Mouse (Mus musculus) c-Kit-positive CD71-positive TER-119-positive erythroid progenitor cells, embryonic 14.5 days (primary cell): ENCODE results near the gene Vwce.

Source experiments
- DNase-seq: peaks from one replicate; pipeline ENCODE4 v3.0.0-alpha.2; 2013; ENCODE audit warnings: low spot score

Gene Vwce

DNA sequence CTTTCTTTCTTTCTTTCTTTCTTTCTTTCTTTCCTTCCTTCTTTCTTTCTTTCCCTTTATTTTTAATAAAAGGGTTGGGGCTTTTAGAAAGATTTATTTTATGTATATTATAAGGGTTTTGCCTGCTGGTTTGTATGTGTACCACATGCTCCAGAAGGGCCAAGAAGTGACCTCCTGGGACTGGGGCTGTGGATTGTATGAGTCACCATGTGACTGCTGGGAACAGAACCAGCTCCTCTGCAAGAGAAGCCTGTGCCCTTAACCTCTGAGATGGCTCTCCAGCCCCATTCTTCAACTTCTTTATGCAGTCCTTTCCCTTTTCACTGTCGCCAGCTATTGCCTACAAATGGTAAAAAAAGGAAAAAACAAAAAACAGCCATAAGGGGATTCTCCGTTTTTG, 11.6 kb downstream of the Vwce start:
- DNase-seq = no peak

DNA sequence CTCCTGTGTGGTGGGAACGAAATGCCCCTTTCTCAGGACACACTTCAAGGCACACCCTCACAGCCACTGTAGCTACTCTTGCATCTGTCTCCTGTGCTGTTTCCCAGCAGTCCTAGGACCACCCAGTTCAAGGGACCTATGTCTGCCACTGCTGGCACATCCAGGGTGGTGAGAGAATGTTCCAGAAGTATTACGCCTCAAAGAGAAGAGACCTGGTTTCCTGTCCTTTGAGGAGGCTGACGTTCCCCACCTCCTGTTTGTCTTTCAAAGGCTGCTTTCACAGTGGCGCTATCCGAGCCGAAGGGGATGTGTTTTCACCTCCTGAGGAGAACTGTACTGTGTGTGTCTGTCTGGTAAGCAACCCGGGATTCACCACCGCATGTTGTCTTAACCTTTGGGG, 14.1 kb downstream of the Vwce start:
- DNase-seq = no peak

DNA sequence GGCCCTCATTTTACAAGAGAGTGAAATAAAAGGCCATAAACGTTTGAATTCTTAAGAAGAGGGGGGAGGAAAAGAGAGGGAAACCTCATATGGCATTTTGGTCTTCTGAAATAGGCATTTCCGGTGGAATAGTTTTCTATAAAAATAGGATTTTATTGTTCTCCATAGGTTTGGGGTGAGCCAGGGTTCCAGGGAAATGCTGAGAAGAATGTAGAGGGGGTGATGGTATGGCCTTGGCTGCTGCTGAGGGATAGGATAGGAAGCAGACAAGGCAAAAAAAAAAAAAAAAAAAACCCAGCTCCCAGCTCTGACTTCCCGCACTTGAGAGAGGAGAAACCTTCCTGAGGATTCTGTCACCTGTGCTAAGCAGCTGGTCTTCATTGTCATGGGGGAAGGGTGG, 22.0 kb downstream of the Vwce start:
- DNase-seq = no peak

DNA sequence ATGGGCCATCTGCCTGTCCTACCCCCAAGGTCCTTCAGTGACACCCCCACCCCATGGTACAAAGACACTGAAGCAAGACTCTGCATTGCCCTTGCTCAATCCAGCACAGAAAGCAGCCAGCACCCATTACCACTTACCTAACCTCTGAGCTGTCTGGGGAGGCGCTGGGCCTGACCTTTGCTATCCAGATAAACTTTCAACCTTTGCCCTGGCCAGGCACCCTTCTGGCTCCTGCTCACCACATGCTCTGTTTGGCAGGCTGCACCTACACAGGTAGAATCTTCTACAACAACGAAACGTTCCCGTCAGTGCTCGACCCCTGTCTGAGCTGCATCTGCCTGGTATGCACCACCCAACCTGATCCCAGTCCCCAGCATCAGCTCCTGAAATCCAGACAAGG, 23.7 kb downstream of the Vwce start:
- no peak for DNase-seq

DNA sequence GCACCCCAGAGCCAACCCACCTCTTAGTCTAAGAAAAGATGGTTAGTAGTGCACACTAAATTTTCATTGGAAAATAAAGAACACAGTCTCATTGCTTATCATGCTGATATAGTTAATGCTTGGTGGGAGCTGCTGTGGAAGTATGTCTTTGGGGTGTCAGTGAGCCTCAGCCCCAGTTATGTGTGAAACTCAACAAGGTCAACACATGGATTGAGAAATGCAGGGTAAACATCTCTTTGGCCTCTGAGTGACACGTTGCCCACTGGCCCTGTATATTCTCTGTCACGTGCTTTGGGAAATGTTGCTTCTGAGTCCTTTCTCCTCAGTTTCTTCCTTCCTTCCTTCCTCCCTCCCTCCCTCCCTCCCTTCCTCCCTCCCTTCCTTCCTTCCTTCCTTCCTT, 24.4 kb downstream of the Vwce start:
- DNase-seq = no peak

DNA sequence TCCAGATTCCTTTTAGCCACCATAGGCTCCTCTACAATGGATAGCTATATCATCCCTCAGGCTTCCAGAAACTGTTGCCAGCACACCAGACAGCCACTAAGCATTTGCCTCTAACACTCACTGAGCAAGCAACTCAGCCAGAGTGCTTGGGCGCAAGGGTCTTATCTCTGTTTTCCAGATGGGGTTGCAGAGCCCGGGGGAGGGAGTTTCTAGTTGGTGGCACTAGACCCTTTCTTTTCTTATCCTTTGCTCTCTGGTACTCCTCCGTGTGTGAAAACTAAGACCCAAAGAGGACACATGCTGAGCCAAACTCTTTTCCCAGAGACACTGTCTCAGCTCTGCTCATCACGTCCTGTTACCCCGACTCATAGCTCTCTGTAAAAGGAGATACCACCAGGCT, 27.4 kb downstream of the Vwce start:
- peak; percentile 86 for DNase-seq

DNA sequence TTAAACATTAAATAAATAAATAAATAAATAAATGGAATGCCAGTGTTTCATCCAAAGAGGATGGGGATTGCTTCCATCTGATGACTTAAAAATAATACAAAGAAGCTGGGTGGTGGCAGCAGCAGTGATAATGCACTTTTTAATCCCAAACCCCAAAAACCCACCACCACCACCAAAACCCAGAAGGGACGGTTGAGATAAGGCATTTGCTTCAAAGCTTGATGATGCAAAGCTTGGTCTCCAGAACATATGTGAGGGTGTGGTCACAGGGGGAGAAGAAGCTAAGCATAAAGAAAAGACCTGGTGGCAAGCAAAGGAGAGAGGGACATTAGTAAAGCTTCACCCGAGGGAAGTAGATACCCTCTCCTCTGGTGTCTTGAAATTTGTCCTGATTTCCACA, 27.9 kb downstream of the Vwce start:
- peak; percentile 76 for DNase-seq

DNA sequence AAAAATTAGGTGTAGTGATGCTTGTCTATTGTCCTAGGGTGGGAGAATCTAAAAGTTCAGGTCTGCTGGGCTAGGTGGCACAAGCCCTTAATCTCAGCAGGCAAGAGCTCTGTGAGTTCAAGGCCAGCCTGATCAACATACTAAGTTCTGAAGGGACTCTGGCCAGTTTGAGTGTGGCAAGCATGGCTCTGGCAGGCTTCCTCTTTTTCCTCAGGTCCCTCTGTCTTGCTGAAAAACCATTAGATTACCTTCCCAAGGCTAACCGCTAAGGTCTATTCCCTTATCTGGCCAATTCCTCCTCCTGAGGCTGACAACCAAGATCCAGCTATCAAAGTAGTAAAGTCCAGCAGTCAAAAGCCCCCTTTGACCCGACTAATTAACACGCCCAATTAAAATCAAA, 28.7 kb downstream of the Vwce start:
- no peak for DNase-seq

DNA sequence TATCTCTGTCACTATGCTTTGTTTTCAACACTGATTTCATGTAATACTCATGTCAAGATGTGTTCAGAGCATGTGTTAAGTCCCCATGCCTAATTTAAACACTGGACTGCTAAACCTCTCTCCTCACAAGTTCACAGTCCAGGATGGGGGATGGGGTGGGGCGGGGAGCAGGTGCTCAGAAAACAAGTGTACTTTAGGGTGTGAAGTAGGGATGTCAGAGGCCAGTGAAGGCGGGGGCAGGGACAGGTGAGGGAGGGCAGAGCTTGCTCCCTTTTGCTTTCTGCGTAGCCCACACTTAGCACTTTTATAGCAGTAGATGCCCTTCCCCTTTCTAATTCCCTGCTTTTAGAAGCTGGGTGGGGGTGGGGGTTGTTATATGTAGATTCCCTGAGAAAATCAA, 31.1 kb downstream of the Vwce start:
- no peak for DNase-seq

DNA sequence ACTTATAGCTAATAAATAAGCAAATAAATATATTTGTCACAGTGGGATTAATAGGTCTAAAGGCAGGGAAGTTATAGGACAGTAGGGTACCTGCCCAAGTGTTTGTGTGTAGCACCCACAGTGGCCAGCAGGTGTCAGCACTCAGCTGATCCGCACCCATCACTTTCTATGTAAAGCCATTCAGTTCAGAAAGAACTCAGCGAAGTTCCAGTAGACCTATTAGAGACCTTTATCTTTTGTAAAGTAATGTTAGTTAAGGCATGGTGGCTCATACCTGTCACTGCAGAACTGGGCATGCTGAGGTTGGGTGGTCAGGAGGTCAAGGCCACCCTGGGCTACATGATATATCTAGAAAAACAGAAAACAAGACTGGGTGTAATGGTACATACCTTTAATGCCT, 31.5 kb downstream of the Vwce start:
- peak; percentile 74 for DNase-seq

DNA sequence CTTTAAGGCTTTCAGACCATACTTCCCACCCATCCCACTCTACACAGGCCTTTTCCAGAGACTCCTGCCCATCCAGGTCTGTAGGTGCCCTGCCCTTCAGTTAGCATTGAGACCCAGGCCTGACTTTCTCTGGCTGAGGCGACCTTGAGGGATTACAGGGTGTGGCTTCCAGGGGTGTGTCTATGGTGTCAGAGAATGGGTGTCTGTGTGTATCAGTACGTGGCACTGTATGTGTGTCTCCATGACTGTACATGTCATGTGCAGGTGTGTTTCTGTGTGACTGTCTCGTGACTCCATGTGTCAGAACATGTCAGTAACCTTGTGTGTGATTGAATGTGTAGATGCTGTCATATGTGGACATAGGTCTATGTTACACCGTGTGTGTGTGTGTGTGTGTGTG, 37.3 kb downstream of the Vwce start:
- DNase-seq = no peak

DNA sequence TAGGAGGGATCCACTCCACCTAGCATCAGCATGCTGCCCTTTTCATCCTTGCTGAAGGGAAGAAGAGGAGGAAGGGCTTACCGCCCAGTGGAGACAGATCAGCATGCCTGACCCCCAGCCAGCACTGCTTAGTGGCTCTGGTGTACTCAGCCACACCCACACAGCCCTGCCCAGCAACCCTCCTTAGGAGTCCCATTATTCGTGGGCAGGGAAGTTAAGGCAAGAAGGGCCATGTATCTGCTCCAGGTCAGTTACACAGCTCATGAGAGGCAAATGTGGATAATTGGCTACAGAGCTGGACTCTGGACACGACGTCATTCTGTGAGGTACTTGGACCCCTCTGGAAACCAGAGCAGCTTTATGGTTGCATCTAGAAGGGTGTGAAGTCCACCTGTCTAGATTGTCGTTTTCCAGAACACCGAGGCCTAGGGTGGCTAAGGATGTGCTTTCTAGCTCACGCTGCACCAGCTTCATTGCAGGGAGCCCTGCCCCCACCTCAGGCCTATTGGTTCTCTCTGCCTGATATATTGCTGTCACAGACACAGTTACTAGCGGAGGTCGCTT, 37.9 kb downstream of the Vwce start:
- DNase-seq = no peak

DNA sequence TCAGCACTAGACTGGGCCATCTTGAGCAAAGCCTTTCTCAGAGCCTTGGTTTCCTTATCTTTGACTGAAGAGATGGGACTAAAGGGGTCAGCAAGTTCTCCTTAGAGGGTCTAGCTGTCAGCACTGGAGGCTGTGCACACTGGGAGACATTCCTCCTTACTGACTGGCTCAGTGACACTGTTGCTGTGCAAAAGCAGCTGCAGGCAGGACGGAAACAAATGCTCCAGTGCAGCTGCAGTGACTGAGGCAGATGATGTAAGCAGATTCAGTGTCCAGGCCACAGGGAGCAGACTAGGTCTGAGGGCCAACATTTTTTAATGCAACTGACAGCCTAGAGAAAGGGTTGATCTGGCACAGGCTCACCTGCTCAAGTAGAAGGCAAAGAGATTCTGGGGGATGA, 39.3 kb downstream of the Vwce start:
- no peak for DNase-seq

DNA sequence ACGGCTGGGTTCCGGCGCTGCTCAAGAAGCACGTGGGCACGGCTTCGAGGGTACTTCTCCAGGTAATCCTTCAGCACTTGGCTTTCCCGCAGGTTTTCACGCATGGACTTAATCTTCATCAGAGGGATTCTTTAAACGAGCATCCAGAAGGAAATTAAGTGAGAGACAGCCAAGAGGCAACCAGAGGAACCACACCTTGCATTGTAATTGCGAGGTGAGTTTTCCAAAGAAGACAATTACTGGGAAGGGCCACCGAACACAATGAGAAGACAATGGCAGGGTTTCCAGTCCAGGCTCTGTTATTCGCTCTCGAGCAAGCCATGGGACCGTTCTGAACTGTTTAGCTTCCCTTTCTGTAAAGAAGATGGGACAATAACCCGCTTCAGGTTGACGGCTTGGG, 42.6 kb downstream of the Vwce start:
- DNase-seq = no peak

DNA sequence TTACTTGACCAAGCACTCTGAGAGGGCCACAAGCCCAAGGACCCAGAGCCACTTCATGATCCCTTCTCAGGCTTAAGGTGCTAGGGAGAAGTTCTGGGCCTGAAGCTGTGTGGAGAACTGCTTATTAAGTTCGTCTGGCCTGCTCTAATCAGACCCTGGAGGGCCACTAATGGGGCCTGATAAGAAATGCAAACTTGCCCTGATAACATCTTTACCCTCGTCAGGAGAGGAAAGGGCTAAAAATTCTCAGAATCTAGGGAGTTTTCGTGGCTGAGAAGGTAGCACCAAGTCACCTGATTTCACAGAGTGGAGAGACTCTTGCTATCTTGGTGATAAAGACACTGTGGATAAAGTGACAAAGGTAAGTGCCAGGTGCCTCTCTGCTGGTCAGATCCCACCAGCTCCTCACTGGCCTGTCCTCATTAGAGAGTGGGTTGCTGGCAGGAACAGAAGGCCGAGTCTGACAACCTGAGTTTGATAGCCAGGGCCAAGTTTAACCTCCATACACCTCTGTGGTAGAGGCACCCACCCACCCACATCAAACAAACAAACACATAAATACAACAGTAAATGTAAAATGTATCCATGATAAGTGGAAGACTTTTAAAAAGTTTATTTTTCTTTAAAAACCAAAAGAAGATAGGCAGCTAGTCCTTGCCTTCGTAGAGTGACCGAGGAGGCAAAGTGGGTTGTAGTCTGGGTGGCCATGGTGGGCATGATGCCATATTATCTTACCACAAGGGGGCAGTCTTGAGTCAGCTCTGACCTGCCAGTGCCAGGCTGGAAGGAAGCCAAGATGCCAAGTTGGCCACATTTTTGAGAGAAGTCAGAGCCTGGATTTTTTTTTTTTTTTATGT, 44.1 kb downstream of the Vwce start, which contains the start of gene Pga5:
TSS of gene Pga5 (minus strand) at position 157 of the 857 bp plus-strand sequence.
- DNase-seq = peak; percentile 73

DNA sequence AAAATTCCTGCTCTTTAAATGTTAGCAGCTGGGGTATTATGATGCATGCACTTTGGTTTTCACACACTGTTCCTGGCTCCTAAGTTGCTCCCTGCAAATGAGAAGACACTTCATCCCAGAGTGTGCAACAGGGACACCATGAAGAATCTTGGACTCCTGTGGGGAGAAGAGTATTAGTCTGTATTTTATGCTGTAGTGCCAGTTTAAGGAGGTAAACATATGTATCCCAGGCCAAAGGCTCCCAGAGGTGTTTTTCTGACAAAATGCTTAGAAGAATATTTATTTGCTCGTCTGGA, 44.7 kb downstream of the Vwce start:
- DNase-seq = no peak

DNA sequence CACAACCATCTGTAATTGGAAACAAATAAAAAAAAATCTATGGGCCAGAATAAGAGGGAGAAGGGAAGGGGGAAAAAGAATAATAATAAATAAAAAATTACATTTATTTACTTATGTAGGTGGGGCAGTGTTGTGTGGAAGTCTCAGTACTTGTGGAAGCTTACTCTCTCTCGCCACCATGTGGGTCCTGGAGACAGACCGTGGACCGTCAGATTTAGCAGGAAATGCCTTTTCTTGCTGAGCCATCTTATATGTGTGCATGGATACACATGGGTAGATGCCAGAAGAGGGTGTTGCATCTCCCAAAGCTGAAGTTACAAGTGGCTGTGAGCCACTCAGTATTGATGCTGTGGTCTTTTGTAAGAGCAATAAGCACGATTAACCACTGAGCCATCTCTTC, 47.6 kb downstream of the Vwce start:
- no peak for DNase-seq

DNA sequence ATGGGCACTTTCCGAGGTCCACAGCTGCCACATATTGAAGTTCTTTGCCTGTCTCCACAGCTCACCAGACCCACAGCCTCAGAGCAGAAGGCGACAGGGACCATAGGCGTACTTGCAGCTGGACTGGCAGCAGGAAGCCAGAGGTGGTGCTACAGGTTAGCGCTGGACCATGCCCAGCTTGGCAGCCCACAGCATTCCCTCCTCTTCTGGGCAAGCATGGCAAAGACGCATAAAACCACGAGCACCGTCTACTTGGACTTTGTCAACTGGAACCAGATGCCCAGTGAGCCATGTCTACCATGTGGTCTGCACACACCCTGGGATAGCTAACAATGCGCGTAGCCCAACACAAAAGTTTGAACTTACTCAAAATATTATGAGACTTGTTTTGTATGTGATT, 51.1 kb downstream of the Vwce start:
- no peak for DNase-seq

DNA sequence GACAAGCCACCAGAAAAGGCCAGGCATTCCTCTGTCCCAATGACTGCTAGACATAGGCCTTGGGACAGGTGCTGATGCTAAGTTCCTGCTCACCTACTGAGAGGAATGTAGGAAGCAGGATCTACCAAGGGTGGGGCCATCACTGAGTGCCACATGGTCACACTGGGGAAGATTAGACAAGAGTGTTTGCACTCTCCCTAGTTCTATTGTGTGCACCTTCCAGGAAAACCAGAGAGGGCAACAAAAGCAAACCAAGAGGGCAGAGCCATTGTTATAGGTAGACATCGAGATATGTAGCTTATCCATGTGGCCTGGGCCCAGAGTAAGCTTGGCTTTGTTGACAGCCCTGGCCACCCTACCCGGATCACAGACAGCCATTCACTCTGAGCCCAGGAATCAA, 51.7 kb downstream of the Vwce start:
- DNase-seq = no peak

DNA sequence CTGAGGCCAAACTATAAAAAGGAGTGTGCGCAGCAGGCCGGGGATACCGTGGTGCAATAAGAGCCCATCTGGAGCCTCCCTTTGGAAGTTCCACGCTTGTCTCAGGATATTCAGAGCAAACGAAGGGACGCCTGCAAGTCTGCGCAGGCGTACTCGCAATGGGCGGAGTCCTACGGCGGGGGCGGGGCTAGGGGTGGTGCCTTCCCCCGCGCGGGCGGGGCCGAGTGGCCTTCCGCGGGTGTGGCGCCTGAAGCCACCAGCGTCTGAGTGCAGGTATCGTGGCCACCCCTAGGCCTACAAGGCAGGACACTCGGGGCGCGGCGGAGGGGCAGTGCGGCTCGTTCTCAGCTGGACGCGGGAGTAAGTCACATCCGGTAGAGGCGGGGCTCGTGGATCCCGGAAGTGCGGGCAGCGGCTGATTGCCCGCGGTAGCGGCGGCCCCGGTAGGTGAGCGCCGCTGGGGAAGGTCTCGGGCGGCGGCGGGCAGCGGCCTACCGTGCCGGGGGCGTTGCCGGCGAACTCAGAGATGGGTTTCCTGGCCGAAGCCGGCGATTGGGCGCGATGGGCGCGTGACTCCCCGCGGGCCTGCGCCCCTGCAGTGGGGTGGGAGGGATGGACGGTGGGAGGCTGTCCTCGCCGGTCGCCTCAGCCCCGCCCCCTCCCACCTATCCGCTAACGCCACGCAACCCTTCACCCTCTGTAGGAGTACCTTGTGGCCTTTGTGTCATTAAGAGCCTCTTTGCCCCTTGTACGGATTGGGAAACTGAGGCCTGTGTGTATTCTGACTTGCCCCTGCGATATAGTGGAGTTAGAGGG, 54.7 kb downstream of the Vwce start, which contains the start of gene Vps37c:
TSS of gene Vps37c (plus strand) at position 199 of the 816 bp plus-strand sequence.
- DNase-seq = peak; percentile 89

DNA sequence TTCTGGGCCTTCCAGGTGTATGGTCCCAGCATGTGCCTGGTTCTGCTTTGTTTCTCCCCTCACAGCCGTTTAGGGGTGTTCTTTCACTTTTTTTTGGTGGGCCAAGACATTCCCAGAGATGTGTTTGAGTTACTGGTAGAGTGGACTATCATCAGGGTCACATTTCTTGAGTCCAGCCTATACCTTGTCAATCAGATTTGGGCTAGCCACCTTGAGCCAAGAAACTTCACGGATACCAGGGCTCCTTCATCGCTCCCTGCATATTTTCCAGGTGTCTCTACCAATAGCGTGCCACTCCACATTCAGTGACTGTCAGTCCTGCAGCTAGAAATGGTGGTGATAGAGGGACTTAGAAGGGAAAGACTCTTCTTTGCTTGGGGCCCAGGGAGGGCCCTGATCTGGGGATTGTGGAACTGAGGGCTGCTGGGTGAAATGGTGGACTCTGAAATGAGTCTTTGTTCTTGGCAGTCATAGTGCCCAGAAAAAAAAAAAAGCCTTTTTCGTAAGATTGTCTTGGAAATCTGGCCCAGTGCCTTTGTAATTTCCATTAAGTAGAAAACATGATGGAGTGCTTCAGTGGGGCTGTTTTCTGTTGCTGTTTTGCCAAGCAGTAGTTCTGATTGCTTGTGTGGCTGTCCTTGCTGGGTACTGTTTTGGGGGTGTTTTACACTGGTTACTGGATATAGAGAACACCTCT, 55.6 kb downstream of the Vwce start:
- no peak for DNase-seq

DNA sequence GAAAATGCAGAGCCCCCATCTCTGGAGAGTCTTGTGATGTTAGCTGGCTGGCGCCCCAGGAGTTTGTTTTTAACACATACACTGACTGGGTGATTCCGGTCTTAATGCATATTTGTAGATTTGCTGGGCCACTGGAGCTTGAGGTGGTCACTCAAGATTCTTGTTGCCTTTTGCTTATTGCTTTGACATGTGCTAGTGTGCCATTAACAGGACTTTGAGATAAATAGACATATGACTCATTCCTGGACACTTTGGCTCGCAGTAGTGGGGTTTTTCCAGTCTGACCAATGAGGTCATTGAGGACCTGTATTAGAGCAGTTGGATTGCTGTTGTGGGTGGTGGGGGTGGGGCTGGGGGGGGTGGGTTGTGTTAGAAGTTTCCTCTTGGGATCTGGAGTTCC, 56.3 kb downstream of the Vwce start:
- no peak for DNase-seq

DNA sequence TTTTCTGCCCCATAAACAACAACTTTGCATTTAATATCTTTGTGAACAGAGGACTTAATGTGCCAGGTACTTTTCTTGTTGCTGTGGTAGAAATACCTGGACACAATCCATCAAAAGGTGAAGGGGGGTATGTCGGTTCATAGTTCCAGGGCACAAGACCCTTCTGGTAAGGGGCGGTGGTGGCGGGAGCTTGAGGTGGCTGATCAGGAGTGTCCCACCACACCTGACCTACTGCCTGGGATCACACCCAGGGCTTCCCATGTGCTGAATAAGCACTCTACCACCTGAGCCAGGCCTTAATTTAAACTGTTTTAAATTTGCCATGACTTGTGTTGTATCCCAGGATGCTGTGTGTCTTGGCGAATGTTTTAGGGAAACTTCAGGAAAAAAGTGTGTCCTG, 57.1 kb downstream of the Vwce start:
- DNase-seq = no peak
